ENCODE assay signal across 19 mouse cellular contexts in the genomic region with DNA sequence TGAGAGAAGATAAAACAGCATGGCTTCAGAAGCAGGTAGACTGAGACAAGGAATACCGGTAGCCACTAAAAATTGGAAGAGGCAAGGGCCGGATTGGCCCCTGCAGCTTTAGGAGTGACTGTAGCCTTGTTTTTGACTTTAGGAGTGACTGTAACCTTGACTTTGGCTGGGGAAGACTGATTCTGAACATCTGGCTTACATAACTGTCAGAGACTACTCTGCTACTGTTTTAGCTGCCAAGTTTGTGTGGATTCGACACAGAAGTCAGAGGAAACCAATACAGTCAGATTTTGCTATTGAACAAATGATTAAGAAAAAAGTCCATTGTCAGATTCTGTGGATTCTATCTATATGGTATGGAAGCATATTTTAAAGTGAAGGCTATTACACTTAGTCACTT.
DNase-seq lines count a peak whose midpoint lies in the region; ATAC-seq and TF ChIP-seq lines count a peak whose summit lies in the region.
"Had no signal": no experiment of that assay in that cellular context is flagged by ENCODE, and none has a peak within 500 bp of the region (broad histone marks: within the 10 kb centered on the region; RNA-seq: fewer than 3 reads in every experiment).

No protein-coding gene starts in this region.

- DNase-seq in gastrocnemius, adult 2 months: no peak
- DNase-seq in gastrocnemius, postnatal 25 days: no peak
- peak; percentile 79 for DNase-seq in liver, adult 2 months (ENCODE audit: extremely low read depth, low read depth, low spot score)
- DNase-seq in thymus, adult 2 months: no peak
- no peak for DNase-seq in frontal cortex, adult 2 months (ENCODE audit: extremely low spot score in 1 of 2, low spot score in 1 of 2)
- DNase-seq: cerebellum, adult 18-20 months; gastrocnemius, postnatal 14 days; kidney, adult 8-10 months; right cerebral cortex, postnatal 4 days had no signal

- H3K9ac ChIP-seq in liver, adult 2 months (ENCODE audit: low read depth, low read length): no peak overlapping the region; the same call in 1 of the 2 replicates
- no peak overlapping the region for H3K9ac ChIP-seq in liver, embryonic 12.5 days
- no peak overlapping the region for H3K9ac ChIP-seq in forebrain, embryonic 13.5 days
- H3K9ac ChIP-seq in heart, embryonic 14.5 days (ENCODE audit: low read length): no peak overlapping the region
- H3K9ac ChIP-seq: embryonic facial prominence, embryonic 13.5 days; hindbrain, embryonic 15.5 days; liver, embryonic 15.5 days; neural tube, embryonic 12.5 days had no signal

- H3K4me2 ChIP-seq in liver, embryonic 12.5 days: no peak overlapping the region
- no peak overlapping the region for H3K4me2 ChIP-seq in forebrain, embryonic 13.5 days
- H3K4me2 ChIP-seq in heart, embryonic 14.5 days (ENCODE audit: low read length): no peak overlapping the region
- H3K4me2 ChIP-seq: embryonic facial prominence, embryonic 13.5 days; hindbrain, embryonic 15.5 days; liver, embryonic 15.5 days; neural tube, embryonic 12.5 days had no signal

- H3K79me2 ChIP-seq in liver, adult 2 months (ENCODE audit: control insufficient read depth, insufficient read depth, low read length): no peaks in the 10 kb centered on the region

- no peak overlapping the region for H3K4me3 ChIP-seq in gastrocnemius, adult 2 months
- no peak overlapping the region for H3K4me3 ChIP-seq in liver, adult 2 months (ENCODE audit: insufficient read depth, low read depth, low read length)
- no peak overlapping the region for H3K4me3 ChIP-seq in liver, embryonic 12.5 days
- no peak overlapping the region for H3K4me3 ChIP-seq in forebrain, embryonic 13.5 days
- H3K4me3 ChIP-seq in heart, embryonic 14.5 days (ENCODE audit: control insufficient read depth in 1 of 2, insufficient read depth in 1 of 2, low read depth in 1 of 2, low read length in 2 of 2): no peak overlapping the region
- no peak overlapping the region for H3K4me3 ChIP-seq in thymus, adult 2 months (ENCODE audit: control insufficient read depth, insufficient read depth, low read length)
- H3K4me3 ChIP-seq: embryonic facial prominence, embryonic 13.5 days; hindbrain, embryonic 15.5 days; layer of hippocampus, adult 2 months; liver, embryonic 15.5 days; neural tube, embryonic 12.5 days had no signal

- 21% methylated on average over 3 of the region's 3 CpGs for WGBS in liver, adult 2 months
- 63% methylated on average over 3 of the region's 3 CpGs for WGBS in liver, embryonic 12.5 days (ENCODE audit: insufficient replicate concordance)
- WGBS in forebrain, embryonic 13.5 days: 88% methylated on average over 3 of the region's 3 CpGs
- 16% methylated on average over 3 of the region's 3 CpGs for WGBS in heart, embryonic 14.5 days
- 94% methylated on average over 3 of the region's 3 CpGs for WGBS in thymus, adult 2 months

- H3K9me3 ChIP-seq in liver, embryonic 12.5 days (replicated peaks): no peaks in the 10 kb centered on the region
- no peaks in the 10 kb centered on the region for H3K9me3 ChIP-seq in forebrain, embryonic 13.5 days (replicated peaks)
- H3K9me3 ChIP-seq in heart, embryonic 14.5 days (ENCODE audit: control insufficient read depth, low read length): 0 out of 2 replicates have a peak, but pooled peaks cover 5% of the 10 kb centered on the region
- H3K9me3 ChIP-seq: embryonic facial prominence, embryonic 13.5 days; hindbrain, embryonic 15.5 days; liver, embryonic 15.5 days; neural tube, embryonic 12.5 days had no signal

- peaks cover 8% of the 10 kb centered on the region for H3K4me1 ChIP-seq in liver, adult 2 months (ENCODE audit: control insufficient read depth, insufficient read depth, low read length)
- H3K4me1 ChIP-seq in liver, embryonic 12.5 days: no peaks in the 10 kb centered on the region
- H3K4me1 ChIP-seq in forebrain, embryonic 13.5 days: peaks cover 17% of the 10 kb centered on the region
- peaks cover 18 to 37% of the 10 kb centered on the region in 2 experiments for H3K4me1 ChIP-seq in heart, embryonic 14.5 days (ENCODE audit: control insufficient read depth in 2 of 2, insufficient read depth in 2 of 2, low read length in 2 of 2)
- peaks cover 8% of the 10 kb centered on the region for H3K4me1 ChIP-seq in thymus, adult 2 months (replicated peaks; ENCODE audit: control insufficient read depth, insufficient read depth, low read length)
- H3K4me1 ChIP-seq: hindbrain, embryonic 15.5 days; liver, embryonic 15.5 days; neural tube, embryonic 12.5 days had no signal

- H3K36me3 ChIP-seq in liver, adult 2 months (ENCODE audit: control insufficient read depth, insufficient read depth, low read length): no peaks in the 10 kb centered on the region
- no peaks in the 10 kb centered on the region for H3K36me3 ChIP-seq in liver, embryonic 12.5 days
- no peaks in the 10 kb centered on the region for H3K36me3 ChIP-seq in forebrain, embryonic 13.5 days (ENCODE audit: poor library complexity, severe bottlenecking)
- no peaks in the 10 kb centered on the region for H3K36me3 ChIP-seq in heart, embryonic 14.5 days (ENCODE audit: control insufficient read depth, insufficient read depth, low read length)
- no peaks in the 10 kb centered on the region for H3K36me3 ChIP-seq in thymus, adult 2 months (ENCODE audit: control insufficient read depth, insufficient read depth, low read length)
- H3K36me3 ChIP-seq: embryonic facial prominence, embryonic 13.5 days; hindbrain, embryonic 15.5 days; liver, embryonic 15.5 days; neural tube, embryonic 12.5 days had no signal

- H3K27me3 ChIP-seq in liver, adult 2 months (ENCODE audit: control insufficient read depth, insufficient read depth, low read length): no peaks in the 10 kb centered on the region
- H3K27me3 ChIP-seq in liver, embryonic 12.5 days (replicated peaks): no peaks in the 10 kb centered on the region
- no peaks in the 10 kb centered on the region for H3K27me3 ChIP-seq in forebrain, embryonic 13.5 days
- H3K27me3 ChIP-seq in heart, embryonic 14.5 days (ENCODE audit: control insufficient read depth, insufficient read depth, low read length): no peaks in the 10 kb centered on the region
- H3K27me3 ChIP-seq in thymus, adult 2 months (ENCODE audit: control insufficient read depth, insufficient read depth, low read length): no peaks in the 10 kb centered on the region
- H3K27me3 ChIP-seq: embryonic facial prominence, embryonic 13.5 days; hindbrain, embryonic 15.5 days; liver, embryonic 15.5 days; neural tube, embryonic 12.5 days; Patski had no signal

- no peak for TF ChIP-seq POLR2A in liver, adult 2 months (IDR thresholded peaks at IDR 0.05; ENCODE audit: extremely low read depth, insufficient read depth, low read length)
- no peak for TF ChIP-seq POLR2A in thymus, adult 2 months (IDR thresholded peaks at IDR 0.05; ENCODE audit: control insufficient read depth, extremely low read depth, insufficient read depth, low read length, poor library complexity)

- no peak for TF ChIP-seq CTCF in gastrocnemius, adult 2 months (IDR thresholded peaks at IDR 0.05)
- no peak for TF ChIP-seq CTCF in liver, adult 2 months (IDR thresholded peaks at IDR 0.05; ENCODE audit: low read depth, low read length)
- TF ChIP-seq CTCF in thymus, adult 2 months (IDR thresholded peaks at IDR 0.05; ENCODE audit: borderline replicate concordance, control insufficient read depth, extremely low read depth, insufficient read depth, low read length, poor library complexity): no peak

- H3K27ac ChIP-seq in gastrocnemius, adult 2 months: peak overlapping the region; percentile 20; the same call in 1 of the 2 replicates
- H3K27ac ChIP-seq in liver, adult 2 months (replicated peaks; ENCODE audit: insufficient read depth, low read depth, low read length): peak overlapping the region; percentile 48; the same call in 1 of the 2 replicates
- no peak overlapping the region for H3K27ac ChIP-seq in liver, embryonic 12.5 days
- peak overlapping the region; percentile 74 for H3K27ac ChIP-seq in forebrain, embryonic 13.5 days
- H3K27ac ChIP-seq in heart, embryonic 14.5 days (replicated peaks in 1 of 2; ENCODE audit: control insufficient read depth in 1 of 2, insufficient read depth in 1 of 2, low read depth in 2 of 2, low read length in 2 of 2): peak overlapping the region; percentile 52 to 69
- no peak overlapping the region for H3K27ac ChIP-seq in thymus, adult 2 months (ENCODE audit: control insufficient read depth, insufficient read depth, low read length)
- H3K27ac ChIP-seq: embryonic facial prominence, embryonic 13.5 days; hindbrain, embryonic 15.5 days; layer of hippocampus, adult 2 months; liver, embryonic 15.5 days; neural tube, embryonic 12.5 days had no signal

- no peak for ATAC-seq in liver, embryonic 12.5 days
- no peak for ATAC-seq in forebrain, embryonic 13.5 days
- ATAC-seq in heart, embryonic 14.5 days (ENCODE audit: insufficient number of reproducible peaks, insufficient read depth, low FRiP score, low read depth): no peak; the same call in 1 of the 2 replicates
- ATAC-seq: midbrain, embryonic 16.5 days; Patski had no signal

- intact Hi-C loops in gastrocnemius, adult 2 months (cut with DNase I): no loop called here

Comparison
In these comparisons a context has a peak if more than half of its experiments do, and no peak if none do; other contexts are left out.
1. H3K27ac ChIP-seq: peak in gastrocnemius, adult 2 months (single experiment), liver, adult 2 months (single experiment), forebrain, embryonic 13.5 days (single experiment) and heart, embryonic 14.5 days (2 of 2); none in liver, embryonic 12.5 days (single experiment) and thymus, adult 2 months (single experiment).